Mouse (Mus musculus): ENCODE measurements around the gene Egflam.

- TF ChIP-seq CTCF (conservative IDR thresholded peaks at IDR 0.05 in 1 of 2, IDR thresholded peaks at IDR 0.05 in 1 of 2; ENCODE audit: low read depth in 2 of 2, low read length in 2 of 2) (no peak), POLR2A (IDR thresholded peaks at IDR 0.05; ENCODE audit: low read depth, low read length) (no peak), RAD21 (IDR thresholded peaks at IDR 0.05; ENCODE audit: low read depth, low read length) (no peak), NRF1 (IDR thresholded peaks at IDR 0.05; ENCODE audit: low read depth, low read length) (no peak), TBP (conservative IDR thresholded peaks at IDR 0.05; ENCODE audit: low read depth, low read length) (no peak), POLR2AphosphoS2 (IDR thresholded peaks at IDR 0.05; ENCODE audit: low read depth, low read length) (no peak), SMC3 (IDR thresholded peaks at IDR 0.05; ENCODE audit: low read depth, low read length) (no peak), ZC3H11A (IDR thresholded peaks at IDR 0.05; ENCODE audit: low read depth, low read length) (no peak), MXI1 (IDR thresholded peaks at IDR 0.05; ENCODE audit: low read depth, low read length) (no peak), HCFC1 (IDR thresholded peaks at IDR 0.05; ENCODE audit: low read depth, low read length) (no peak), ZMIZ1 (IDR thresholded peaks at IDR 0.05; ENCODE audit: low read depth, low read length) (no peak), MEF2A (IDR thresholded peaks at IDR 0.05; ENCODE audit: borderline replicate concordance, low read depth, low read length) (no peak), ZKSCAN1 (IDR thresholded peaks at IDR 0.05; ENCODE audit: borderline replicate concordance, low read depth, low read length) (no peak)
Measured at GRCm38 (mm10) chr15:7166735-7167134, 231.5 kb downstream of the Egflam start.
